Mouse (Mus musculus) hindbrain, postnatal 0 days (tissue): ENCODE results near the gene Rbbp7. TPM values are rescaled to one million over a fixed set of nuclear protein-coding genes. Genes with fewer than 3 reads are reported as not detected.
"Not testable (repeated sequence)": the region's sequence is repeated elsewhere in the genome, so short reads cannot be mapped to it uniquely, and the experiment has no call there.

Experiments used
- ATAC-seq: fragments of 200-750 bp; cut with Nextera tagmentation; 2 replicates; pipeline ENCODE4 v1.8.0; 2017; ENCODE audit warnings: mild to moderate bottlenecking, moderate TSS enrichment, moderate library complexity
- DNase-seq: peaks from one replicate; pipeline ENCODE4 v3.0.0-alpha.2; 2015; ENCODE audit warnings: low spot score
- H3K27ac ChIP-seq: fragments of 300-500 bp; sonication (generic); 2 replicates; pipeline ENCODE4 v1.5.1; 2014; ENCODE audit warnings: mild to moderate bottlenecking
- H3K27me3 ChIP-seq: fragments of 300-500 bp; sonication (generic); 2 replicates; pipeline ENCODE4 v1.6.1; 2014; ENCODE audit warnings: low read length, mixed read lengths; ENCODE audit not compliant: insufficient read depth
- H3K36me3 ChIP-seq: fragments of 300-500 bp; sonication (generic); 2 replicates; pipeline ENCODE4 v1.6.1; 2014; ENCODE audit warnings: low read length, mixed read lengths; ENCODE audit not compliant: insufficient read depth
- H3K4me1 ChIP-seq: fragments of 300-500 bp; sonication (generic); 2 replicates; pipeline ENCODE4 v1.6.1; 2014; ENCODE audit warnings: antibody characterized with exemption, low read length, mixed read lengths; ENCODE audit not compliant: insufficient read depth
- H3K4me2 ChIP-seq: fragments of 300-500 bp; sonication (generic); 2 replicates; pipeline ENCODE4 v1.6.1; 2014; ENCODE audit warnings: low read depth, mild to moderate bottlenecking, low read length, moderate library complexity, mixed read lengths
- H3K4me3 ChIP-seq: fragments of 300-500 bp; sonication (generic); 2 replicates; pipeline ENCODE4 v1.5.1; 2014; ENCODE audit warnings: low read length
- H3K9ac ChIP-seq: fragments of 300-500 bp; sonication (generic); replicated peaks from 2 replicates; pipeline ENCODE4 v1.6.1; 2014; ENCODE audit warnings: mild to moderate bottlenecking, low read length, moderate library complexity, mixed read lengths
- H3K9me3 ChIP-seq: fragments of 300-500 bp; sonication (generic); 2 replicates; pipeline ENCODE4 v1.6.1; 2016; ENCODE audit warnings: low read length, mixed read lengths
- CTCF ChIP-seq: IDR thresholded peaks from 2 replicates; pipeline ENCODE4 v1.5.1; 2016; ENCODE audit warnings: antibody characterized with exemption, control low read depth, low read depth
- WGBS: fragments of 180-500 bp; shearing (Covaris S2); extraction: QIAGEN DNeasy Blood & Tissue Kit; methylation state at CpG from one replicate; pipeline ENCODE4 v1.1.7; 2014; 5-methylcytosine and 5-hydroxymethylcytosine counted together
- polyA plus RNA-seq: library from polyadenylated mRNA; unstranded; fragments of >200 nt; fragmentation: Nextera tagmentation; extraction: Ambion mirVana; gene quantifications from 2 replicates; pipeline ENCODE4 v1.2.1, GENCODE M21; 2015
- total RNA-seq: library from RNA; depleted of rRNA; stranded (reverse); fragments of >200 nt; gene quantifications from 2 replicates; pipeline ENCODE4 v1.2.3, GENCODE M21; 2014

The Rbbp7 gene
- total and polyA plus RNA-seq, 2 experiments from 2014 or later, result 97.1 to 254 TPM

- Histone ChIP-seq H3K9me3 (no peaks in the 10 kb centered on the region), H3K4me3 (peak overlapping the region; percentile 60), H3K27me3 (no peaks in the 10 kb centered on the region), H3K4me2 (peak overlapping the region; percentile 45), H3K4me1 (no peaks in the 10 kb centered on the region), H3K27ac (peak overlapping the region; percentile 94), H3K9ac (peak overlapping the region; percentile 48; the same call in 1 of the 2 replicates), H3K36me3 (no peaks in the 10 kb centered on the region)
- TF ChIP-seq CTCF, result no peak
- peak; percentile 14 for DNase-seq
- WGBS, result 35% methylated on average over 31 of the region's 32 CpGs
- ATAC-seq, result no peak
Observed at GRCm38 (mm10) chrX:162759251-162760114, 719 bp upstream of the Rbbp7 start.

GRCm38 (mm10) chrX:162760958-162761515, 835 bp downstream of the Rbbp7 start:
- Histone ChIP-seq H3K27ac (peak overlapping the region; percentile 94), H3K36me3 (no peaks in the 10 kb centered on the region), H3K4me3 (peak overlapping the region; percentile 60), H3K9ac (peak overlapping the region; percentile 65), H3K9me3 (no peaks in the 10 kb centered on the region), H3K27me3 (no peaks in the 10 kb centered on the region), H3K4me1 (no peaks in the 10 kb centered on the region), H3K4me2 (peak overlapping the region; percentile 57)
- no peak for TF ChIP-seq CTCF
- peak; percentile 11 for ATAC-seq
- DNase-seq, result peak; percentile 31
- WGBS, result 33% methylated on average over 43 of the region's 50 CpGs

GRCm38 (mm10) chrX:162761716-162762395, 1.7 kb downstream of the Rbbp7 start:
- DNase-seq, result peak; percentile 27
- 48% methylated on average over 9 of the region's 9 CpGs for WGBS

DNA sequence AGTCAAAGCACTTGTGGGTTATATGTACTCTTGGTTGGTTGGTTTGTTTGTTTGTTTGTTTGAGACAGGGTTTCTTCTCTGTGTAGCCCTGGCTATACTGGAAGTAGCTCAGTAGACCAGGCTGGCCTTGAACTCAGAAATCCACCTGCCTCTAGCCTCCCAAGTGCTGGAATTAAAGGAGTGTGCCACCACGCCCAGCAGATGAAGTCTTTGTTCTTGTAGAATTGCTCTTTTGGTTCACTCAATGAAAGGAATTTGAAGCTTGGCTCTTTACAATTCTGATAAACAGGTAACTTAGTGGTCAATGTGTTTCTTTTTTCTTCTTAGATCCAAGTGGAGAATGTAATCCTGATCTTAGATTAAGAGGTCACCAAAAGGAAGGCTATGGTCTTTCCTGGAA, 10.5 kb downstream of the Rbbp7 start:
- DNase-seq (no peak), ATAC-seq (no peak)
- 62% methylated on average over 1 of the region's 1 CpGs for WGBS
- Histone ChIP-seq H3K9ac (no peak overlapping the region), H3K4me1 (no peaks in the 10 kb centered on the region), H3K27ac (no peak overlapping the region), H3K4me2 (no peak overlapping the region), H3K9me3 (no peaks in the 10 kb centered on the region), H3K36me3 (0 out of 2 replicates have a peak, but pooled peaks cover 4% of the 10 kb centered on the region), H3K27me3 (no peaks in the 10 kb centered on the region), H3K4me3 (no peak overlapping the region)
- TF ChIP-seq CTCF, result no peak

More at GRCm38 (mm10) chrX:162761716-162762395, 1.7 kb downstream of the Rbbp7 start:
- H3K4me3 ChIP-seq, result peak overlapping the region; percentile 60
- H3K27ac ChIP-seq, result peak overlapping the region; percentile 94; the same call in 1 of the 2 replicates
- H3K9ac ChIP-seq, result peak overlapping the region; percentile 65; the same call in 1 of the 2 replicates
- no peak for TF ChIP-seq CTCF
- H3K9me3 ChIP-seq, result no peaks in the 10 kb centered on the region
- H3K27me3 ChIP-seq, result no peaks in the 10 kb centered on the region
- peak overlapping the region; percentile 57 for H3K4me2 ChIP-seq
- no peak for ATAC-seq
- H3K36me3 ChIP-seq, result no peaks in the 10 kb centered on the region
- no peaks in the 10 kb centered on the region for H3K4me1 ChIP-seq

- Histone ChIP-seq H3K9ac (no peak overlapping the region), H3K27me3 (no peaks in the 10 kb centered on the region), H3K4me2 (no peak overlapping the region), H3K4me1 (no peaks in the 10 kb centered on the region), H3K4me3 (no peak overlapping the region), H3K9me3 (no peaks in the 10 kb centered on the region), H3K27ac (no peak overlapping the region), H3K36me3 (no peaks in the 10 kb centered on the region; the same call in 1 of the 2 replicates)
- DNase-seq (no peak), ATAC-seq (no peak)
- no peak for TF ChIP-seq CTCF
- 61% methylated on average over 1 of the region's 1 CpGs for WGBS
Observed at GRCm38 (mm10) chrX:162788372-162788771, 28.2 kb downstream of the Rbbp7 start.

- not testable (repeated sequence) for ATAC-seq, H3K36me3 ChIP-seq, H3K9me3 ChIP-seq, H3K9ac ChIP-seq, H3K4me2 ChIP-seq, H3K27me3 ChIP-seq, H3K27ac ChIP-seq, H3K4me3 ChIP-seq, DNase-seq, H3K4me1 ChIP-seq
- peak; percentile 15; the same call in 1 of the 2 replicates for TF ChIP-seq CTCF
- 83% methylated on average over 5 of the region's 5 CpGs for WGBS
Observed at GRCm38 (mm10) chrX:162791392-162791791, 31.2 kb downstream of the Rbbp7 start.
